Mouse (Mus musculus): ENCODE measurements at regions not wholly inside any gene's neighbourhood (a gene's known extent, or its start where the extent isn't known, plus 50 kb on each side); places are given as distances from the start of the nearest gene placed in this dataset.

GRCm38 (mm10) chr3:7079073-7079472 lies 458.8 kb upstream of the 1700008P02Rik start:
- no peak for ATAC-seq (ENCODE audit: insufficient number of reproducible peaks, low FRiP score, low TSS enrichment, low read depth)
- Histone ChIP-seq H3K27ac (replicated peaks) (no peak overlapping the region), H3K4me2 (replicated peaks) (no peak overlapping the region), H3K9ac (no peak overlapping the region), H3K9me3 (replicated peaks) (no peaks in the 10 kb centered on the region), H3K4me1 (no peaks in the 10 kb centered on the region), H3K36me3 (no peaks in the 10 kb centered on the region), H3K4me3 (replicated peaks) (no peak overlapping the region), H3K27me3 (no peaks in the 10 kb centered on the region)
- 47% methylated on average over 1 of the region's 1 CpGs for WGBS

- Histone ChIP-seq H3K4me1 (no peaks in the 10 kb centered on the region), H3K4me3 (replicated peaks) (no peak overlapping the region), H3K9ac (no peak overlapping the region), H3K27me3 (no peaks in the 10 kb centered on the region), H3K36me3 (no peaks in the 10 kb centered on the region), H3K27ac (replicated peaks) (no peak overlapping the region), H3K4me2 (replicated peaks) (no peak overlapping the region), H3K9me3 (replicated peaks) (no peaks in the 10 kb centered on the region)
- WGBS = 70% methylated on average over 3 of the region's 3 CpGs
- no peak for ATAC-seq (ENCODE audit: insufficient number of reproducible peaks, low FRiP score, low TSS enrichment, low read depth)
These were observed 456.6 kb upstream of the 1700008P02Rik start for GRCm38 (mm10) chr3:7076850-7077249.

- no peaks in the 10 kb centered on the region for H3K27me3 ChIP-seq
- no peak overlapping the region for H3K27ac ChIP-seq (replicated peaks)
- no peaks in the 10 kb centered on the region for H3K36me3 ChIP-seq
- H3K9ac ChIP-seq = no peak overlapping the region
- WGBS = 61% methylated on average over 2 of the region's 2 CpGs
- no peaks in the 10 kb centered on the region for H3K4me1 ChIP-seq
- no peak overlapping the region for H3K4me3 ChIP-seq (replicated peaks)
- ATAC-seq (ENCODE audit: insufficient number of reproducible peaks, low FRiP score, low TSS enrichment, low read depth) = no peak
- H3K4me2 ChIP-seq (replicated peaks) = no peak overlapping the region
- no peaks in the 10 kb centered on the region for H3K9me3 ChIP-seq (replicated peaks)
These were observed 454.2 kb upstream of the 1700008P02Rik start for GRCm38 (mm10) chr3:7074488-7074887.

GRCm38 (mm10) chr3:7041372-7042057 lies 421.3 kb upstream of the 1700008P02Rik start:
- Histone ChIP-seq H3K36me3 (no peaks in the 10 kb centered on the region), H3K9me3 (replicated peaks) (no peaks in the 10 kb centered on the region), H3K27ac (replicated peaks) (no peak overlapping the region), H3K4me1 (no peaks in the 10 kb centered on the region), H3K4me3 (replicated peaks) (no peak overlapping the region), H3K4me2 (replicated peaks) (no peak overlapping the region), H3K9ac (no peak overlapping the region), H3K27me3 (no peaks in the 10 kb centered on the region)
- 86% methylated on average over 2 of the region's 2 CpGs for WGBS
- ATAC-seq (ENCODE audit: insufficient number of reproducible peaks, low FRiP score, low TSS enrichment, low read depth) = no peak

DNA sequence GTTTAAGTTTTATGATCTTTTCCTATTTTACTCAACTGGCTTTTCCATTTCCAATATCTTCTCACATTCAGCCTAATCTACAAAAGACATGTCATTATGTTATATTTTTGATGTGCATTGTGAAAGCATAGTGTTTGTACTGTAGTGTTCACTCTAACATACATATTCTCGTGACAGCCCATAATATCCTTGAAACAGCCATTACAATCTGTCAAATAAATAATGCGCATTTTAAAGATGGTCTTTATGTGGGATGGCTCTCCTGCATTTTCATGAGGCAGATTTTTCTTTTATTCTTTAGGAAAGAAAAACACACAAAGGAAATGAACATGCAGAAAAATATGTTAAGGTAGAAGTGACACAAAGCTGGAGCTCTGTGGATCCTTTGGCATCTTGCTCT lies 415.6 kb upstream of the 1700008P02Rik start:
- no peak overlapping the region for H3K4me3 ChIP-seq (replicated peaks)
- no peaks in the 10 kb centered on the region for H3K27me3 ChIP-seq
- no peaks in the 10 kb centered on the region for H3K9me3 ChIP-seq (replicated peaks)
- H3K36me3 ChIP-seq = no peaks in the 10 kb centered on the region
- H3K4me2 ChIP-seq (replicated peaks) = no peak overlapping the region
- WGBS = 72% methylated on average over 2 of the region's 2 CpGs
- no peak for ATAC-seq (ENCODE audit: insufficient number of reproducible peaks, low FRiP score, low TSS enrichment, low read depth)
- no peak overlapping the region for H3K27ac ChIP-seq (replicated peaks)
- no peak overlapping the region for H3K9ac ChIP-seq
- H3K4me1 ChIP-seq = no peaks in the 10 kb centered on the region

GRCm38 (mm10) chr3:7027845-7028244 lies 407.6 kb upstream of the 1700008P02Rik start:
- WGBS = 15% methylated on average over 5 of the region's 5 CpGs
- Histone ChIP-seq H3K4me1 (no peaks in the 10 kb centered on the region), H3K9me3 (replicated peaks) (no peaks in the 10 kb centered on the region), H3K36me3 (no peaks in the 10 kb centered on the region), H3K4me2 (replicated peaks) (no peak overlapping the region), H3K9ac (no peak overlapping the region), H3K27me3 (no peaks in the 10 kb centered on the region), H3K4me3 (replicated peaks) (no peak overlapping the region), H3K27ac (replicated peaks) (no peak overlapping the region)
- ATAC-seq (ENCODE audit: insufficient number of reproducible peaks, low FRiP score, low TSS enrichment, low read depth) = no peak

DNA sequence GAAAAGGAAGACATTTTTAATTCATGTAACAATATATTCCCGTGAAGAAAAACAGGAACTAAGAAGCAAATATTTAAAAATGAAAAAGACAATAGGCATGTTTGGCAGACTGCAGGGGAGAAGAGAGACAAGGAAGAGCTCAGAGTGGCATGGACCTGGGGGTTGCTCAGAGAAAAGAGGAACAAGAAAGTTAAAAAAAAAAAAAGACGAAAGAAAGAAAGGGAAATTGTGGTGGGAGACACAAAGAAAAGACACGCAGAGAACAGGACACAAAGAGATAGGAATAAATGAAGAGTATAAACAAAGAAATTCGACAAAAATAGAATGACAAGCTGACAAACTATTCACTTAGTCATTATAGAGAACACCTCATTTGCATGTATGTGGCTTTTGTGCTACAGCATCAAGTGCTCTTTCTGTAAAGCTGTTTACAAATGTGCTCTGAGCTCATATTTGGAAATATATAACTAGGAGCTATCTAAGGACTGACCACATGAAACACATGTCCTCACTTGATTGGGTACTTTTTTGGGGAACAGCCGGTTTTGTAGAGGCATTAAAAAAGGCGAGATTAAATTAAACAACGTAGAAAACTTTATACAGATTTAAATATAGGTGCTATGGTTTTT lies 394.2 kb upstream of the 1700008P02Rik start:
- no peaks in the 10 kb centered on the region for H3K27me3 ChIP-seq
- H3K9me3 ChIP-seq (replicated peaks) = no peaks in the 10 kb centered on the region
- H3K4me1 ChIP-seq = no peaks in the 10 kb centered on the region
- H3K36me3 ChIP-seq = no peaks in the 10 kb centered on the region
- no peak overlapping the region for H3K9ac ChIP-seq
- 57% methylated on average over 7 of the region's 7 CpGs for WGBS
- no peak overlapping the region for H3K27ac ChIP-seq (replicated peaks)
- no peak overlapping the region for H3K4me2 ChIP-seq (replicated peaks)
- no peak for ATAC-seq (ENCODE audit: insufficient number of reproducible peaks, low FRiP score, low TSS enrichment, low read depth)
- H3K4me3 ChIP-seq (replicated peaks) = no peak overlapping the region

DNA sequence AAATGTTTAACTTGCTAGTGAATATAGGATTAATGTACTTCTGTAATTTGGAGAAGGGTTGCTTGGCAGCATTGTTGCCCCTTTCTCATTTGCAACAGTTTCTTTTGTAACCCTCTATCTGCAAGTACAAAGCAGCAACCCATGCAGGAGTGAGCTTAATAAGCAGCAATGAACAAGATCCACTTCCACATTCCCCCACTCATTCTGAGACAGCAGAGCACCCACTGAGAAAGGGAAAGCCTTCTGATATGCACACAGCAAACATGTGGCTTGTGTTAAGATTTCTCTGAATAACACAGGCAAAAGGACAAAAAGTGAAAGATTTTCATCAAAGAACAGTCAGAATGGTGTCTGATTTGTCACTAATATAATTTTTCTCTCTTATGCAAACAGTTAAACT lies 393.3 kb upstream of the 1700008P02Rik start:
- Histone ChIP-seq H3K4me1 (no peaks in the 10 kb centered on the region), H3K27me3 (no peaks in the 10 kb centered on the region), H3K9ac (no peak overlapping the region), H3K4me2 (replicated peaks) (no peak overlapping the region), H3K9me3 (replicated peaks) (no peaks in the 10 kb centered on the region), H3K4me3 (replicated peaks) (no peak overlapping the region), H3K27ac (replicated peaks) (no peak overlapping the region), H3K36me3 (no peaks in the 10 kb centered on the region)
- ATAC-seq (ENCODE audit: insufficient number of reproducible peaks, low FRiP score, low TSS enrichment, low read depth) = no peak

DNA sequence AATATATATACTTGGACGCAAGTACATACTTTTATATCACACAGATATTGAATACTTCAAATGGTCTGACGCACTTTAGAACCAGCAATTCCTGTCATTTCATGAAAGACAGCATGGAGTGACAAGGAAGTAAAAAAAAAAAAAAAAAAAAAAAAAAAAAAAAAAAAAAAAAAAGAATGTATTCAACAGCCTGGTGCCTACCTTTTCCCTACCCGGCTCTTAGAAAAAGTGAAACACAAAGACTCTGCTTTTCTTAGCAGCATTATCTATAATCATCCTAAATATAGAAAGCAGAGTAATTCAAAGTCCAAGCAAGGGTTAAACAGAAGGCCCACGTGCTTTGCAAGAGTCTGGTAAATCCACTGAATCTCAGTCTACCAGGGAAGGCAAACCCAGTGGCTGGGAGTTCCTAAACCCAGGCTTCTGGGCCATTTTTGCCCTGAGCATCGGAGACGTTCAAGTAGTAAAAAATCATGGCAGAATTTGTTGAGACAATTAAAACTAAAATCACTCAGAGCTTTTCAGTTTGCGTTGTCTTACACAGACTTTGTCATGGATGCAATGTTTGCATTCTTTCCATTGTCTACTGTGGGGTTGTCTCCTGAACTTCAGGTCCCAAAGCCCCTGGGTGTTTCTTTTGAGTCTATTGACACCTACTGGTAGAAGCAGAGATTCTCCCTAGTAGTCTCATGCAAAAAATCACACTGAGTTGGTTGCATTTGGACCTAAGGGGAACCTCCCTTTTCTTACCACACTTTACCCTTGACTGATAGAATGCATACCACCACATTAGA lies 390.2 kb upstream of the 1700008P02Rik start:
- 0 out of 2 replicates have a peak overlapping the region, but pooled peaks have one; percentile 28 for H3K27ac ChIP-seq (replicated peaks)

DNA sequence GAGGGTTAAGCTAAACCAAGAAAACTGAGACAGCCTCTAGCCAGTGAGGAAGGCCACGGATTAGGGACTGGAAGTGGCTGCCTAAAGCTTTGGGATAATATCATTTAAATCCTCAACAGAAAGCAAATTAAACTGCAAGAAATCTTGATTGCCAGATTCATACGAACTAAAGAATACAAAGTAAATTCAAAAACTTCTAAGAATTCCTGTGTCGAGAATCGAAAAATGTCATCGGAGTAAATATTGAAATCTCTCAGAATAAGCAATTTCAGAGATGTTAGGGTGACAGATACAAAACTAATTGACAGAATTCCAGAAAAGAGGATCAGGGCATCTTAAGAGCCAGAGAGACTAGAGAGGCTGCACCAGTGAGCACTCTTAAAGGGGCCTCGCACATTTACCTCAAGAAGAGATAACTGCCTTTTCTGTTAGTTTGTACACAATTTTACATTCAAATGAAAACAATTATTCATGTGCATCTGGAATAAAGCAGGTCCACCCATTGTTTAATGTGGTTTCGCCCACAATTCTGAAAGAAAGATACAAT lies 388.5 kb upstream of the 1700008P02Rik start:
- Histone ChIP-seq H3K9me3 (replicated peaks) (no peaks in the 10 kb centered on the region), H3K4me1 (no peaks in the 10 kb centered on the region), H3K4me2 (replicated peaks) (no peak overlapping the region), H3K9ac (no peak overlapping the region), H3K36me3 (no peaks in the 10 kb centered on the region), H3K27ac (replicated peaks) (no peak overlapping the region), H3K27me3 (no peaks in the 10 kb centered on the region), H3K4me3 (replicated peaks) (no peak overlapping the region)
- ATAC-seq (ENCODE audit: insufficient number of reproducible peaks, low FRiP score, low TSS enrichment, low read depth) = no peak
- 43% methylated on average over 7 of the region's 7 CpGs for WGBS

More for the DNA sequence above, 390.2 kb upstream of the 1700008P02Rik start:
- no peak for ATAC-seq (ENCODE audit: insufficient number of reproducible peaks, low FRiP score, low TSS enrichment, low read depth)
- H3K4me1 ChIP-seq = no peaks in the 10 kb centered on the region
- no peaks in the 10 kb centered on the region for H3K27me3 ChIP-seq
- no peak overlapping the region for H3K9ac ChIP-seq
- no peaks in the 10 kb centered on the region for H3K9me3 ChIP-seq (replicated peaks)
- H3K36me3 ChIP-seq = no peaks in the 10 kb centered on the region
- no peak overlapping the region for H3K4me3 ChIP-seq (replicated peaks)
- 44% methylated on average over 7 of the region's 7 CpGs for WGBS
- H3K4me2 ChIP-seq (replicated peaks) = no peak overlapping the region

- WGBS = 24% methylated on average over 5 of the region's 5 CpGs
- ATAC-seq (ENCODE audit: insufficient number of reproducible peaks, low FRiP score, low TSS enrichment, low read depth) = peak; percentile 72; the same call in 1 of the 2 replicates
- H3K27ac ChIP-seq (replicated peaks) = peak overlapping the region; percentile 55
These were observed 387.6 kb upstream of the 1700008P02Rik start for GRCm38 (mm10) chr3:7007811-7008359.

More at GRCm38 (mm10) chr3:7007811-7008359, 387.6 kb upstream of the 1700008P02Rik start:
- H3K9ac ChIP-seq = no peak overlapping the region
- no peak overlapping the region for H3K4me2 ChIP-seq (replicated peaks)
- H3K4me3 ChIP-seq (replicated peaks) = no peak overlapping the region
- no peaks in the 10 kb centered on the region for H3K27me3 ChIP-seq
- no peaks in the 10 kb centered on the region for H3K4me1 ChIP-seq
- H3K9me3 ChIP-seq (replicated peaks) = no peaks in the 10 kb centered on the region
- no peaks in the 10 kb centered on the region for H3K36me3 ChIP-seq

Data from embryonic facial prominence, embryonic 15.5 days (tissue).